8 mouse cellular contexts compared by ENCODE assay signal in the genomic region with DNA sequence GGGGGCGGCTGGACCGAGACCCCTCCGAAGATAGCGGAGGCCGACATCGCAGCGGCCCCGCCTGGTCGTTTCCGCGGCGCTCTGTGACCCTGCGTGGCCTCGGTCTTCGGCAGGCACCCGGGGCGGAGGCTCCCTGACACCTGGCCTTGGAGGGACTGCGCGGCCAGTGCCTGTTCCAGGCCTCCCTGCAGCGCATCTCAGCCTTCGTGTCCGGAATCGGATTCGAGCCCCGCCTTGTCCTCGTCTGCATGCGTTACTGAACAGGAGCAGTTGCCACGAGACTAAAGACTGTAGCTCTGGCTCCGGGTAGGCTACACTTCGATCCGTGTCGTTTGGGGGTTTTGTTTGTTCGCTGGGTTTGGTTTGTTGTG. TPM values are rescaled to one million over a fixed set of nuclear protein-coding genes. Genes with fewer than 3 reads are reported as not detected.
A peak's percentile ranks its signal among the peaks of the same experiment; 100 is the strongest.
DNase-seq lines count a peak whose midpoint lies in the region; ATAC-seq and TF ChIP-seq lines count a peak whose summit lies in the region.

No protein-coding gene starts in this region.

- peak overlapping the region; percentile 85 for H3K9ac ChIP-seq in heart, embryonic 12.5 days
- H3K9ac ChIP-seq in forebrain, postnatal 0 days, result peak overlapping the region; percentile 89
- H3K9ac ChIP-seq in liver, postnatal 0 days (replicated peaks), result peak overlapping the region; percentile 84

- no peaks in the 10 kb centered on the region for H3K9me3 ChIP-seq in heart, embryonic 12.5 days (replicated peaks)
- H3K9me3 ChIP-seq in G1E (replicated peaks), result no peaks in the 10 kb centered on the region
- H3K9me3 ChIP-seq in forebrain, postnatal 0 days (ENCODE audit: low read length), result no peaks in the 10 kb centered on the region
- no peaks in the 10 kb centered on the region for H3K9me3 ChIP-seq in liver, postnatal 0 days (ENCODE audit: low read length)

- H3K4me3 ChIP-seq in heart, embryonic 12.5 days, result peak overlapping the region; percentile 86
- H3K4me3 ChIP-seq in G1E (ENCODE audit: low read depth, low read length), result peak overlapping the region; percentile 91
- peak overlapping the region; percentile 96 for H3K4me3 ChIP-seq in forebrain, postnatal 0 days (ENCODE audit: low read depth, low read length)
- H3K4me3 ChIP-seq in liver, postnatal 0 days (ENCODE audit: low read depth, low read length), result peak overlapping the region; percentile 92

- no peak for TF ChIP-seq EP300 in liver, postnatal 0 days (IDR thresholded peaks at IDR 0.05; ENCODE audit: low read depth)

- H3K36me3 ChIP-seq in heart, embryonic 12.5 days, result peaks cover 31% of the 10 kb centered on the region
- H3K36me3 ChIP-seq in G1E (replicated peaks), result peaks cover 66% of the 10 kb centered on the region
- H3K36me3 ChIP-seq in forebrain, postnatal 0 days (ENCODE audit: insufficient read depth), result peaks cover 27% of the 10 kb centered on the region
- H3K36me3 ChIP-seq in liver, postnatal 0 days (replicated peaks; ENCODE audit: insufficient read depth, low read length), result peaks cover 13% of the 10 kb centered on the region

- peak; percentile 74 for ATAC-seq in heart, embryonic 12.5 days (ENCODE audit: insufficient number of reproducible peaks, low FRiP score)
- ATAC-seq in G1E (ENCODE audit: extremely low read depth, insufficient number of reproducible peaks, low FRiP score, poor library complexity, severe bottlenecking), result no peak
- ATAC-seq in forebrain, postnatal 0 days, result peak; percentile 59
- peak; percentile 66 for ATAC-seq in liver, postnatal 0 days

- H3K27ac ChIP-seq in heart, embryonic 12.5 days (ENCODE audit: poor library complexity, severe bottlenecking), result no peak overlapping the region
- peak overlapping the region; percentile 85 for H3K27ac ChIP-seq in forebrain, postnatal 0 days (ENCODE audit: low read depth, low read length)
- H3K27ac ChIP-seq in liver, postnatal 0 days (ENCODE audit: low read depth), result peak overlapping the region; percentile 61

- peaks cover 20% of the 10 kb centered on the region for H3K4me1 ChIP-seq in heart, embryonic 12.5 days (replicated peaks)
- peaks cover 34% of the 10 kb centered on the region for H3K4me1 ChIP-seq in G1E (ENCODE audit: insufficient read depth, low read depth, low read length)
- H3K4me1 ChIP-seq in forebrain, postnatal 0 days (ENCODE audit: insufficient read depth), result peaks cover 14% of the 10 kb centered on the region; the same call in 1 of the 2 replicates
- H3K4me1 ChIP-seq in liver, postnatal 0 days (ENCODE audit: insufficient read depth), result peaks cover 15% of the 10 kb centered on the region

- H3K27me3 ChIP-seq in heart, embryonic 12.5 days (replicated peaks), result no peaks in the 10 kb centered on the region
- H3K27me3 ChIP-seq in G1E (ENCODE audit: insufficient read depth, low read length), result no peaks in the 10 kb centered on the region
- H3K27me3 ChIP-seq in forebrain, postnatal 0 days (ENCODE audit: insufficient read depth, low read length), result no peaks in the 10 kb centered on the region
- H3K27me3 ChIP-seq in liver, postnatal 0 days (ENCODE audit: insufficient read depth, low read length), result no peaks in the 10 kb centered on the region

- intact Hi-C loops in heart, postnatal 25 days (cut with DNase I), result loop anchor here (2.0 kb wide), 2 partner anchors 16 to 36 kb away; a partner anchor contains a TSS
- intact Hi-C loops in left cerebral cortex, postnatal 25 days (cut with DNase I), result loop anchor here (1.0 to 2.0 kb wide), 2 partner anchors 18 to 36 kb away; a partner anchor contains a TSS

- peak overlapping the region; percentile 92 for H3K4me2 ChIP-seq in heart, embryonic 12.5 days
- H3K4me2 ChIP-seq in forebrain, postnatal 0 days (ENCODE audit: low read depth), result peak overlapping the region; percentile 91
- H3K4me2 ChIP-seq in liver, postnatal 0 days (ENCODE audit: low read depth, low read length), result peak overlapping the region; percentile 99

- no peak for DNase-seq in heart, postnatal 25 days (ENCODE audit: low spot score)
- DNase-seq in G1E (ENCODE audit: low spot score), result peak; percentile 55
- DNase-seq in forebrain, postnatal 0 days, result no peak
- no peak for DNase-seq in liver, postnatal 0 days
- DNase-seq in ovary, postnatal 14 days (ENCODE audit: low spot score), result no peak
- no peak for DNase-seq in adrenal gland, adult 2 months
- no peak for DNase-seq in left cerebral cortex, postnatal 25 days (ENCODE audit: low spot score in 2 of 2)

- WGBS in heart, embryonic 12.5 days, result under 1% methylated on average over 32 of the region's 33 CpGs
- 5% methylated on average over 33 of the region's 33 CpGs for whole genome bisulfite sequencing in forebrain, postnatal 0 days
- WGBS in liver, postnatal 0 days (ENCODE audit: insufficient replicate concordance), result under 1% methylated on average over 31 of the region's 33 CpGs

- no peak for TF ChIP-seq CTCF in G1E (IDR thresholded peaks at IDR 0.05; ENCODE audit: low read depth, low read length)
- TF ChIP-seq CTCF in forebrain, postnatal 0 days (IDR thresholded peaks at IDR 0.05; ENCODE audit: low read depth), result peak; percentile 10; the same call in 1 of the 2 replicates
- TF ChIP-seq CTCF in liver, postnatal 0 days (IDR thresholded peaks at IDR 0.05; ENCODE audit: low read depth), result no peak

RNA-seq across cellular contexts. Expression of a gene that starts 0.3 kb away (rescaled TPM):
- polyA plus RNA-seq in heart, embryonic 12.5 days (2016; fragmentation: Nextera tagmentation; extraction: Ambion mirVana), result 17.3 and 18.0 TPM in 2 replicates
- total RNA-seq in heart, postnatal 25 days (2021), result 10 to 100 TPM; 26.0 to 27.9 TPM
- total RNA-seq in G1E (2014; fragmentation: Nextera tagmentation) (12.0 and 14.7 TPM in 2 replicates), G1E (2017) (6.1 and 7.7 TPM in 2 replicates)
- polyA plus RNA-seq in G1E (2012), result 6.6 and 8.6 TPM in 2 replicates
- 9.2 and 10.5 TPM in 2 replicates for total RNA-seq in forebrain, postnatal 0 days (2014; rRNA removed)
- polyA plus RNA-seq in forebrain, postnatal 0 days (2015; fragmentation: Nextera tagmentation; extraction: Ambion mirVana), result 7.7 and 9.9 TPM in 2 replicates
- polyA plus RNA-seq in liver, postnatal 0 days (2015; fragmentation: Nextera tagmentation; extraction: Ambion mirVana), result 1.9 and 2.5 TPM in 2 replicates
- 10 to 100 TPM; 25.6 to 25.7 TPM for total RNA-seq in adrenal gland, adult 2 months (2021)
- 18.4 and 22.4 TPM in 2 replicates for polyA plus RNA-seq in adrenal gland, adult 2 months (2012; rRNA removed)
- 10 to 100 TPM; 32.3 to 32.6 TPM for total RNA-seq in left cerebral cortex, postnatal 25 days (2021)

RNA-seq across cellular contexts. Expression of a gene that starts 0.4 kb away (rescaled TPM):
- 5.6 and 6.5 TPM in 2 replicates for polyA plus RNA-seq in heart, embryonic 12.5 days (2016; fragmentation: Nextera tagmentation; extraction: Ambion mirVana)
- total RNA-seq in heart, postnatal 25 days (2021), result 1 to 10 TPM; 2.5 to 3.7 TPM
- total RNA-seq in G1E (2014; fragmentation: Nextera tagmentation) (6.8 and 11.0 TPM in 2 replicates), G1E (2017) (17.0 and 20.5 TPM in 2 replicates)
- polyA plus RNA-seq in G1E (2012), result 13.4 and 16.7 TPM in 2 replicates
- total RNA-seq in forebrain, postnatal 0 days (2014; rRNA removed), result 18.9 and 22.7 TPM in 2 replicates
- 8.6 and 9.3 TPM in 2 replicates for polyA plus RNA-seq in forebrain, postnatal 0 days (2015; fragmentation: Nextera tagmentation; extraction: Ambion mirVana)
- polyA plus RNA-seq in liver, postnatal 0 days (2015; fragmentation: Nextera tagmentation; extraction: Ambion mirVana), result 3.6 and 4.6 TPM in 2 replicates
- total RNA-seq in adrenal gland, adult 2 months (2021), result 1 to 10 TPM; 2.9 to 3.7 TPM
- polyA plus RNA-seq in adrenal gland, adult 2 months (2012; rRNA removed), result 12.7 and 13.5 TPM in 2 replicates
- total RNA-seq in left cerebral cortex, postnatal 25 days (2021), result 10 to 100 TPM in 1 of 2 experiments, 1 to 10 TPM in 1; 9.3 to 12.8 TPM

RNA-seq across cellular contexts. Expression of a gene that starts 18.2 kb away (rescaled TPM):
- 49.7 and 51.9 TPM in 2 replicates for polyA plus RNA-seq in heart, embryonic 12.5 days (2016; fragmentation: Nextera tagmentation; extraction: Ambion mirVana)
- total RNA-seq in heart, postnatal 25 days (2021), result 10 to 100 TPM; 13.4 to 14.2 TPM
- total RNA-seq in G1E (2014; fragmentation: Nextera tagmentation) (22.2 and 27.9 TPM in 2 replicates), G1E (2017) (48.7 and 57.6 TPM in 2 replicates)
- 112 and 127 TPM in 2 replicates for polyA plus RNA-seq in G1E (2012)
- 38.6 and 46.4 TPM in 2 replicates for total RNA-seq in forebrain, postnatal 0 days (2014; rRNA removed)
- 47.6 and 50.9 TPM in 2 replicates for polyA plus RNA-seq in forebrain, postnatal 0 days (2015; fragmentation: Nextera tagmentation; extraction: Ambion mirVana)
- 56.1 and 59.5 TPM in 2 replicates for polyA plus RNA-seq in liver, postnatal 0 days (2015; fragmentation: Nextera tagmentation; extraction: Ambion mirVana)
- total RNA-seq in adrenal gland, adult 2 months (2021), result 10 to 100 TPM; 18.0 to 19.9 TPM
- polyA plus RNA-seq in adrenal gland, adult 2 months (2012; rRNA removed), result 45.5 and 47.9 TPM in 2 replicates
- total RNA-seq in left cerebral cortex, postnatal 25 days (2021), result 10 to 100 TPM; 25.9 to 29.3 TPM

RNA-seq across cellular contexts. Expression of a gene that starts 36.3 kb away (rescaled TPM):
- 21.8 and 27.2 TPM in 2 replicates for polyA plus RNA-seq in heart, embryonic 12.5 days (2016; fragmentation: Nextera tagmentation; extraction: Ambion mirVana)
- total RNA-seq in heart, postnatal 25 days (2021), result 10 to 100 TPM; 28.3 to 30.2 TPM
- total RNA-seq in G1E (2014; fragmentation: Nextera tagmentation) (17.5 and 24.8 TPM in 2 replicates), G1E (2017) (28.7 and 40.7 TPM in 2 replicates)
- polyA plus RNA-seq in G1E (2012), result 201 and 254 TPM in 2 replicates
- 21.9 and 27.4 TPM in 2 replicates for total RNA-seq in forebrain, postnatal 0 days (2014; rRNA removed)
- 19.4 and 20.5 TPM in 2 replicates for polyA plus RNA-seq in forebrain, postnatal 0 days (2015; fragmentation: Nextera tagmentation; extraction: Ambion mirVana)
- polyA plus RNA-seq in liver, postnatal 0 days (2015; fragmentation: Nextera tagmentation; extraction: Ambion mirVana), result 9.4 and 11.7 TPM in 2 replicates
- total RNA-seq in adrenal gland, adult 2 months (2021), result 10 to 100 TPM; 39.7 to 53.8 TPM
- 75.9 and 89.1 TPM in 2 replicates for polyA plus RNA-seq in adrenal gland, adult 2 months (2012; rRNA removed)
- 10 to 100 TPM; 53.6 to 63.3 TPM for total RNA-seq in left cerebral cortex, postnatal 25 days (2021)

RNA-seq across cellular contexts. Expression of a gene that starts 50.8 kb away (rescaled TPM):
- 64.6 and 77.0 TPM in 2 replicates for polyA plus RNA-seq in heart, embryonic 12.5 days (2016; fragmentation: Nextera tagmentation; extraction: Ambion mirVana)
- total RNA-seq in heart, postnatal 25 days (2021), result 1 to 10 TPM; 5.8 to 5.9 TPM
- total RNA-seq in G1E (2014; fragmentation: Nextera tagmentation) (74.3 and 100.0 TPM in 2 replicates), G1E (2017) (69.2 and 103 TPM in 2 replicates)
- polyA plus RNA-seq in G1E (2012), result 58.4 and 87.4 TPM in 2 replicates
- 8.5 and 10.2 TPM in 2 replicates for total RNA-seq in forebrain, postnatal 0 days (2014; rRNA removed)
- 7.2 TPM in 2 replicates for polyA plus RNA-seq in forebrain, postnatal 0 days (2015; fragmentation: Nextera tagmentation; extraction: Ambion mirVana)
- 86.4 and 93.6 TPM in 2 replicates for polyA plus RNA-seq in liver, postnatal 0 days (2015; fragmentation: Nextera tagmentation; extraction: Ambion mirVana)
- 10 to 100 TPM; 54.7 to 69.5 TPM for total RNA-seq in adrenal gland, adult 2 months (2021)
- polyA plus RNA-seq in adrenal gland, adult 2 months (2012; rRNA removed), result 130 and 143 TPM in 2 replicates
- 1 to 10 TPM; 9.4 to 9.8 TPM for total RNA-seq in left cerebral cortex, postnatal 25 days (2021)
